Mouse (Mus musculus): ENCODE measurements around the gene Btbd1. TPM values are rescaled to one million over a fixed set of nuclear protein-coding genes. Genes with fewer than 3 reads are reported as not detected.

The Btbd1 gene
- polyA plus RNA-seq, 1 experiment from 2014 or later: 86.0 TPM

DNA sequence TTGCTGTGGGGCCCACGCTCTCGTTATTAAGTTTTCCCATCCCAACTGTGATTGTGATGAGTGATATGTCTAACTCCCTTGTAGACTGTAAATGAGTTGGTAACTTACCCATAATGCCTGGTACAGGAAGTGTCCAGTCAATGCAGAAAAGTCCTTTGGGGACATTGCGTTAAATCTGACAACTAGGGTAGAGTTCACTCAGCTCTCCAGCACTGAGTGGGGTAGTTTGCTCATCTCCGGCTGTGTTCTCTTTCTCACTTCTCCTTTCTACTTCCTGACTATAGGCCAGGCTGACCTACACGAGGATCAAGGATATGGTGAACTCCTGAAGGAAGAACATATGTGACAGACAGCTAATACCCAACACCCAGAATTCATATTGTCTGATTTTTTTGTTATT is 20.0 kb upstream of the Btbd1 start:
- Histone ChIP-seq H3K27me3 (no peaks in the 10 kb centered on the region), H3K4me1 (0 out of 2 replicates have a peak, but pooled peaks cover 3% of the 10 kb centered on the region), H3K27ac (no peak overlapping the region), H3K9me3 (no peaks in the 10 kb centered on the region), H3K4me3 (no peak overlapping the region), H3K36me3 (no peaks in the 10 kb centered on the region), H3K4me2 (replicated peaks) (no peak overlapping the region), H3K9ac (no peak overlapping the region)
- 88% methylated on average over 5 of the region's 5 CpGs for WGBS
- no peak for ATAC-seq (ENCODE audit: insufficient number of reproducible peaks, insufficient read depth, low FRiP score, low TSS enrichment)

GRCm38 (mm10) chr7:81847777-81848176 is 18.5 kb upstream of the Btbd1 start:
- Histone ChIP-seq H3K4me3 (no peak overlapping the region), H3K9me3 (no peaks in the 10 kb centered on the region), H3K4me2 (replicated peaks) (no peak overlapping the region), H3K9ac (no peak overlapping the region), H3K36me3 (no peaks in the 10 kb centered on the region), H3K27me3 (no peaks in the 10 kb centered on the region), H3K27ac (no peak overlapping the region), H3K4me1 (0 out of 2 replicates have a peak, but pooled peaks cover 3% of the 10 kb centered on the region)
- WGBS: 22% methylated on average over 4 of the region's 4 CpGs
- ATAC-seq (ENCODE audit: insufficient number of reproducible peaks, insufficient read depth, low FRiP score, low TSS enrichment): no peak

DNA sequence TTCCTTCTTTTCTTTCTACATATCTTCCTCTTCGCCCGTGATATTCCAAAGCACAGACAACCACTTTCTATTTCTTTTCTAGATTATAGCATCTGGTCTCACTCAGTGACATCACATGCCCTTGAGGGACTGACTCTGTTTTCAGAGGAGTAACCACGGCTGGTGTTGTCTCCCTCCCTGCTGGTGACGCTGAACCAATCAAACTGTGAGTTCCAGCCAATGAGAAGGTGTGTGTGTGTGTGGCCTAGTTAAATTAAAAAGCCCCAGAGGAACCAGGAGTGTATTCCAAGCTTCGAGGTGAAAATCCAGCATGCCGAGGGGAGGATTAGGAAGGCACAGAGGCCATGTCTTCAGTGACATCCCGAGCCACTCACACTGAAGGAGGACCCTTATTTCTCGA is 17.8 kb upstream of the Btbd1 start:
- 0 out of 2 replicates have a peak, but pooled peaks cover 3% of the 10 kb centered on the region for H3K4me1 ChIP-seq
- no peaks in the 10 kb centered on the region for H3K36me3 ChIP-seq
- H3K4me2 ChIP-seq (replicated peaks): no peak overlapping the region
- H3K9ac ChIP-seq: no peak overlapping the region
- ATAC-seq (ENCODE audit: insufficient number of reproducible peaks, insufficient read depth, low FRiP score, low TSS enrichment): no peak
- no peak overlapping the region for H3K4me3 ChIP-seq
- no peaks in the 10 kb centered on the region for H3K9me3 ChIP-seq
- no peak overlapping the region for H3K27ac ChIP-seq
- no peaks in the 10 kb centered on the region for H3K27me3 ChIP-seq
- WGBS: 25% methylated on average over 8 of the region's 8 CpGs

DNA sequence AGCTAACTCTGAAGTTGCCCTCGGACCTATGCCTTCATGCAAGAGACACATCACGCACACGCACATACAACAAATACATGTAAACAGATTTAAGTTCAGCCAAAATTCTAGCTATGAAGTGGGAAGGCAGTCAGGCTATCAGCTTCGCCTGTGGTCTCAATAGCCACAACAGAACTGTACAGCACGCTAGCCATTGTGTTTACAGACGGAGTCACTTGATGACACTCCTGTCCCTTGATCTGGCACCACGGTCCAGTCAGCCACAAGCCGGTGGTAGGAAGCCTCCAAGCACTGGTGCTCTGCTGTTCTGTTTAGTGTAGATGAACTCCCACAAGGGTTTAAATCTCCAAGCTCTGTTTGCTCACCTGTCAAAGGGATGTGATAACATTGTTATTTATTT is 16.8 kb upstream of the Btbd1 start:
- no peaks in the 10 kb centered on the region for H3K27me3 ChIP-seq
- H3K4me1 ChIP-seq: 0 out of 2 replicates have a peak, but pooled peaks cover 3% of the 10 kb centered on the region
- H3K9ac ChIP-seq: no peak overlapping the region
- H3K4me2 ChIP-seq (replicated peaks): no peak overlapping the region
- H3K36me3 ChIP-seq: no peaks in the 10 kb centered on the region
- H3K4me3 ChIP-seq: no peak overlapping the region
- WGBS: 81% methylated on average over 8 of the region's 8 CpGs
- no peak for ATAC-seq (ENCODE audit: insufficient number of reproducible peaks, insufficient read depth, low FRiP score, low TSS enrichment)
- no peak overlapping the region for H3K27ac ChIP-seq
- H3K9me3 ChIP-seq: no peaks in the 10 kb centered on the region

DNA sequence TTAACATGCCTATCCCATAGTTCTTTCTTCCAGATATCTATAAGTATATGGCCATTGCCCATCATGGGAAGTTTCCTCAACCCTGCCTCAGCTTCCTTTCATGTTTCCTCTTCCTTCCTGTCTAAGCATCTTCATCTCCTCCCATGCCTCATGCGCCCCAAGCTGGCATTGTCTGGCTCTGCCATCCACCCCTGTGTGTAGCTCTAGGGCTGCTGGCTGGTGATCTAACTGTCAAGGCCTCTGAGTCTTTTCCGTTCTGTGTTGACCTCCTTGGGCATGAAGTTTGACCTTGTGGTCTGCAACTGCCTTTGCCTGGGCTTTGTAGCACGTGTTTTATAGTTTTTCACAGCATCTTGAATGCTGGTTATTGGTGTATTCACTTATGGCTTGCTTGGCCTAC is 16.1 kb upstream of the Btbd1 start:
- Histone ChIP-seq H3K4me1 (0 out of 2 replicates have a peak, but pooled peaks cover 5% of the 10 kb centered on the region), H3K27me3 (no peaks in the 10 kb centered on the region), H3K4me2 (replicated peaks) (no peak overlapping the region), H3K9me3 (no peaks in the 10 kb centered on the region), H3K36me3 (no peaks in the 10 kb centered on the region), H3K27ac (no peak overlapping the region), H3K4me3 (no peak overlapping the region), H3K9ac (no peak overlapping the region)
- 82% methylated on average over 3 of the region's 3 CpGs for WGBS
- ATAC-seq (ENCODE audit: insufficient number of reproducible peaks, insufficient read depth, low FRiP score, low TSS enrichment): no peak

GRCm38 (mm10) chr7:81844801-81845200 is 15.6 kb upstream of the Btbd1 start:
- no peak overlapping the region for H3K27ac ChIP-seq
- WGBS: 42% methylated on average over 11 of the region's 11 CpGs
- H3K27me3 ChIP-seq: no peaks in the 10 kb centered on the region
- ATAC-seq (ENCODE audit: insufficient number of reproducible peaks, insufficient read depth, low FRiP score, low TSS enrichment): no peak
- H3K9ac ChIP-seq: no peak overlapping the region
- H3K4me1 ChIP-seq: 0 out of 2 replicates have a peak, but pooled peaks cover 5% of the 10 kb centered on the region
- H3K36me3 ChIP-seq: no peaks in the 10 kb centered on the region
- no peak overlapping the region for H3K4me2 ChIP-seq (replicated peaks)
- no peaks in the 10 kb centered on the region for H3K9me3 ChIP-seq
- no peak overlapping the region for H3K4me3 ChIP-seq

DNA sequence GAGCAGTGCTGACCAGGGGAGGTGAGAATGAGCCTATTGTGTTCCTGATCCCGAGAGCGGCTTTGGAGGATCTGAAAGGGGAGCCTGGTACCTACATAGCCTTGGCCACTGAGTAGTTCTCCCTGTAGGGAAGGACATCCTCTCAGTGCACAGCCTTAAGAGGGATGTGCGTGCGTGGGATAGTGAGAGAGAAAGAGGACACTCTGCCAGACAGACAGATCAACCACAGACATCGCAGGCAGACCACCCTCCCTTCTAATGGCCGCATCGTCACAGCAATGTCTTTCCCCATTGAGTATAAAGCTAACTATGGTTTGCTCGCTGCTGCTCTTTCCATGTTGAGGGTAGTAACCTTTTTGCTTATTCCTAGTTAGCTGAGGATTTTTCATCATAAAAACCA is 14.7 kb upstream of the Btbd1 start:
- no peak for ATAC-seq (ENCODE audit: insufficient number of reproducible peaks, insufficient read depth, low FRiP score, low TSS enrichment)
- H3K4me1 ChIP-seq: 0 out of 2 replicates have a peak, but pooled peaks cover 5% of the 10 kb centered on the region
- no peaks in the 10 kb centered on the region for H3K27me3 ChIP-seq
- WGBS: 73% methylated on average over 8 of the region's 8 CpGs
- no peak overlapping the region for H3K27ac ChIP-seq
- H3K36me3 ChIP-seq: no peaks in the 10 kb centered on the region
- no peak overlapping the region for H3K4me2 ChIP-seq (replicated peaks)
- no peak overlapping the region for H3K4me3 ChIP-seq
- H3K9me3 ChIP-seq: no peaks in the 10 kb centered on the region
- H3K9ac ChIP-seq: no peak overlapping the region

GRCm38 (mm10) chr7:81842998-81843397 is 13.8 kb upstream of the Btbd1 start:
- WGBS: 67% methylated on average over 1 of the region's 1 CpGs
- Histone ChIP-seq H3K4me3 (no peak overlapping the region), H3K27ac (no peak overlapping the region), H3K27me3 (no peaks in the 10 kb centered on the region), H3K36me3 (no peaks in the 10 kb centered on the region), H3K4me2 (replicated peaks) (no peak overlapping the region), H3K4me1 (0 out of 2 replicates have a peak, but pooled peaks cover 5% of the 10 kb centered on the region), H3K9ac (no peak overlapping the region), H3K9me3 (no peaks in the 10 kb centered on the region)
- no peak for ATAC-seq (ENCODE audit: insufficient number of reproducible peaks, insufficient read depth, low FRiP score, low TSS enrichment)

- H3K36me3 ChIP-seq: no peaks in the 10 kb centered on the region
- H3K27me3 ChIP-seq: no peaks in the 10 kb centered on the region
- no peak overlapping the region for H3K4me3 ChIP-seq
- no peaks in the 10 kb centered on the region for H3K9me3 ChIP-seq
- H3K4me1 ChIP-seq: 0 out of 2 replicates have a peak, but pooled peaks cover 5% of the 10 kb centered on the region
- WGBS: 89% methylated on average over 7 of the region's 7 CpGs
- H3K9ac ChIP-seq: no peak overlapping the region
- no peak overlapping the region for H3K4me2 ChIP-seq (replicated peaks)
- H3K27ac ChIP-seq: no peak overlapping the region
- no peak for ATAC-seq (ENCODE audit: insufficient number of reproducible peaks, insufficient read depth, low FRiP score, low TSS enrichment)
Measured at GRCm38 (mm10) chr7:81842141-81842540, 12.9 kb upstream of the Btbd1 start.

GRCm38 (mm10) chr7:81841439-81841838 is 12.2 kb upstream of the Btbd1 start:
- no peak for ATAC-seq (ENCODE audit: insufficient number of reproducible peaks, insufficient read depth, low FRiP score, low TSS enrichment)
- H3K27ac ChIP-seq: no peak overlapping the region
- H3K36me3 ChIP-seq: no peaks in the 10 kb centered on the region
- no peaks in the 10 kb centered on the region for H3K9me3 ChIP-seq
- no peak overlapping the region for H3K4me2 ChIP-seq (replicated peaks)
- WGBS: 77% methylated on average over 6 of the region's 6 CpGs
- no peaks in the 10 kb centered on the region for H3K27me3 ChIP-seq
- no peak overlapping the region for H3K4me3 ChIP-seq
- H3K4me1 ChIP-seq: 0 out of 2 replicates have a peak, but pooled peaks cover 5% of the 10 kb centered on the region
- H3K9ac ChIP-seq: no peak overlapping the region

DNA sequence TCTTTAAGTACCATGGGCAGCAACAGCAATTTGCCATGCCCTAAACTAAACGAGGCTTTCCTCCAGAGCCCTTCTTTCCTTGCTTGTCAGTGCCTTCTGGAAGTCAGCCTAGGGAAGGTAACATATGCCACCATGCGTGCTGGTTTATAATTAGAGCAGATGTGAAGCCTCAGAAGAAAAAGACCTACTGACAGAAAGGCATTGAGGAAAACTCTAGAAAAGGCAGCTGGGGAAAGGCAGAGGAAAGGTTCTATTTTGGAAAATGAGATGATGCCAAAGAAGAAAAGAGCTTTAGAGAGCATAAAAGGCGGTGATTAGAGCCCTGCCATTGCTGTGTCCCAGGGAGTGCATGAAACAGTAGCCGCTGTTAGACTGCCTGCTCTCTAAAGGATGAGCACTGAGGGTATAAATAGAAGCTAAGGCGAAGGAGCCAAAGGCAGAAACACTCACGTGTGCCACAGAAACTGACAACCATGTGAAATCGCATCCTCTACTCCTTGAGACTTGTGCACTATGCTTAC is 11.5 kb upstream of the Btbd1 start:
- Histone ChIP-seq H3K9ac (no peak overlapping the region), H3K4me1 (0 out of 2 replicates have a peak, but pooled peaks cover 5% of the 10 kb centered on the region), H3K9me3 (no peaks in the 10 kb centered on the region; the same call in 1 of the 2 replicates), H3K36me3 (no peaks in the 10 kb centered on the region), H3K4me2 (replicated peaks) (no peak overlapping the region), H3K27ac (no peak overlapping the region), H3K4me3 (no peak overlapping the region), H3K27me3 (no peaks in the 10 kb centered on the region)
- WGBS: 64% methylated on average over 7 of the region's 7 CpGs
- no peak for ATAC-seq (ENCODE audit: insufficient number of reproducible peaks, insufficient read depth, low FRiP score, low TSS enrichment)

DNA sequence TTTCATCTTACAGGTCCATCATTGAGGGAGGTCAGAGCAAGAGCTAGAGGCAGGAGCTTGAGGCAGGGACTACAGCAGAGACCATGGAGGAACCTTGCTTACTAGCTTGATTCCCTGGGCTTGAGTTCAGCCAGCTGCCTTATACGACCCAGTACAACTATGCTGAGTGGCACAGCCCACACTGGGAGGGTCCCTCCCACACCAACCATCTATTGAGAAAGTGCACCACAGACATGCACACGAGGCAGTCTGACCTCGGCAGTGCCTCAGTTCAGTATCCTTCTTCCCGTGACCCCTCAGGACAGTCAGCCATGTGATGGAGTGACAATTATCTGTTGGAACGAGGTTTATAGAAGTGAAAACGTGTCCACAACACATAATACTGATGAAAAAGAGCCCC is 10.5 kb upstream of the Btbd1 start:
- Histone ChIP-seq H3K27me3 (no peaks in the 10 kb centered on the region), H3K9ac (no peak overlapping the region), H3K4me3 (no peak overlapping the region), H3K27ac (no peak overlapping the region), H3K9me3 (no peaks in the 10 kb centered on the region; the same call in 1 of the 2 replicates), H3K4me2 (replicated peaks) (no peak overlapping the region), H3K36me3 (no peaks in the 10 kb centered on the region), H3K4me1 (0 out of 2 replicates have a peak, but pooled peaks cover 2% of the 10 kb centered on the region)
- no peak for ATAC-seq (ENCODE audit: insufficient number of reproducible peaks, insufficient read depth, low FRiP score, low TSS enrichment)
- WGBS: 72% methylated on average over 6 of the region's 6 CpGs

All from embryonic facial prominence, embryonic 12.5 days (tissue).